Mouse (Mus musculus) liver, adult 2 months (tissue): Measurements from ENCODE around the gene Rnf227. TPM values are rescaled to one million over a fixed set of nuclear protein-coding genes. Genes with fewer than 3 reads are reported as not detected.

Experiments
- DNase-seq: peaks from one replicate; pipeline ENCODE4 v3.0.0-alpha.2; 2011; ENCODE audit warnings: low read depth, low spot score; ENCODE audit errors: extremely low read depth
- H3K27ac ChIP-seq: fragments of 200-500 bp; replicated peaks from 2 replicates; pipeline ENCODE4 v1.5.1; 2012; ENCODE audit warnings: low read depth, mild to moderate bottlenecking, control low read depth, inconsistent platforms, low read length; ENCODE audit not compliant: insufficient read depth
- H3K27me3 ChIP-seq: fragments of 200-500 bp; 2 replicates; pipeline ENCODE4 v1.6.1; 2012; ENCODE audit warnings: mild to moderate bottlenecking, moderate library complexity, low read length, inconsistent platforms; ENCODE audit not compliant: control insufficient read depth, insufficient read depth
- H3K36me3 ChIP-seq: fragments of 200-500 bp; 2 replicates; pipeline ENCODE4 v1.6.1; 2012; ENCODE audit warnings: low read length, inconsistent platforms; ENCODE audit not compliant: control insufficient read depth, insufficient read depth
- H3K4me1 ChIP-seq: fragments of 200-500 bp; 2 replicates; pipeline ENCODE4 v1.6.1; 2011; ENCODE audit warnings: low read length; ENCODE audit not compliant: control insufficient read depth, insufficient read depth
- H3K4me3 ChIP-seq: fragments of 200-500 bp; 2 replicates; pipeline ENCODE4 v1.5.1; 2011; ENCODE audit warnings: low read depth, mild to moderate bottlenecking, control low read depth, low read length, moderate library complexity; ENCODE audit not compliant: insufficient read depth
- H3K79me2 ChIP-seq: fragments of 200-500 bp; 2 replicates; pipeline ENCODE4 v1.6.1; 2012; ENCODE audit warnings: inconsistent platforms, mild to moderate bottlenecking, low read length, moderate library complexity; ENCODE audit not compliant: control insufficient read depth, insufficient read depth
- H3K9ac ChIP-seq: fragments of 200-500 bp; 2 replicates; pipeline ENCODE4 v1.6.1; 2012; ENCODE audit warnings: low read depth, mild to moderate bottlenecking, control low read depth, inconsistent platforms, low read length
- CTCF ChIP-seq: fragments of 200-500 bp; IDR thresholded peaks from 2 replicates; pipeline ENCODE4 v1.5.1; 2011; ENCODE audit warnings: low read depth, low read length, control low read depth
- POLR2A ChIP-seq: fragments of 200-500 bp; IDR thresholded peaks from 2 replicates; pipeline ENCODE4 v1.6.1; 2011; ENCODE audit warnings: low read length, control low read depth; ENCODE audit not compliant: insufficient read depth; ENCODE audit errors: extremely low read depth
- WGBS: fragments of 180-500 bp; shearing (Covaris S2); methylation state at CpG from one replicate; pipeline ENCODE4 v1.1.7; 2018; 5-methylcytosine and 5-hydroxymethylcytosine counted together
- polyA plus RNA-seq: library from polyadenylated mRNA; depleted of rRNA; stranded (reverse); fragments of >200 nt; gene quantifications from 2 replicates; pipeline ENCODE4 v1.2.3, GENCODE M21; 2012
- total RNA-seq: library from RNA; depleted of rRNA; stranded (reverse); fragments of >200 nt; gene quantifications from 2 replicates; pipeline ENCODE4 v1.2.3, GENCODE M21; 2014

The Rnf227 gene
- total and polyA plus RNA-seq, 2 experiments = 0.35 to 0.55 TPM

DNA sequence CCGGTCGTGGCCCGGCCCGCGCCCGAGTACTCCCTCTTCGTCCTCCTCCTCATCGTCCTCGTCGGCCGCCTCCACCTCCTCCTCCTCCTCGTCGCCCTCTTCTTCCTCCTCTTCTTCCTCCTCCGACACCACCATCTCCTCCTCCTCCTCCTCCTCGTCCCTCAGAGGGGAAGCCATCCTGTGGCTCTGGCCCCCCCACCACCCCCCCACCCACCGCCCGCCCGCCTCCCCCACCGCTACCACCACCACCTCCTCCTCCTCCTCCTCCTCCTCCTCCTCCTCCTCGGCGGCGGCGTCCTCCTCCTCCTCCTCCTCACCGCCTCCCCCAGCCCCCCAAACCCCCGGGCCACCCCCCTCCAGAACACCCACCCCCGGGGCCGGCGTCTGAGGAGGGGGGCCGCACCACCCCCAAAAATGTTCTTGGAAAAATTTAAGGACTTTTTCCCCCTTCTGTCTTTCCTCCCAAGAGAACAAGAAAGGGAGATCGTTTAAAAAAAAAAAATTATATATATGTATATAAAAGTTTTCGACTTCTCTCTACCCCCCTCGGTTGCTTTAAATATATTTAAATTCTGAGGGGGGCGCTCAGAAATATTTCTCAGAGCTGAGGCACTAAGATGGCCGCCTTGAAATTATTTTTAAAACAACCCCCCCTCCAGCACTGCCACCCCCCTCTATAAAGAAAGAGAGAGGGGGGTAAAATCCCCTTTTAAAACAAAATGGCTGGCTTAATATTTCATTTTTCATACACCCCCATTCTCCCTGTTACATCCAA lies 29.1 kb downstream of the Rnf227 start, which contains the start of gene Chd3:
Gene Chd3, minus strand, starts transcription at position 192 of the 775 bp plus-strand sequence.
- 4% methylated on average over 20 of the region's 34 CpGs for WGBS
- Histone ChIP-seq H3K27me3 (no peaks in the 10 kb centered on the region), H3K9ac (peak within 1 kb of the TSS; percentile 97), H3K79me2 (no peaks in the 10 kb centered on the region; the same call in 1 of the 2 replicates), H3K36me3 (no peaks in the 10 kb centered on the region), H3K4me1 (peaks cover 16% of the 10 kb centered on the region), H3K27ac (peak within 1 kb of the TSS; percentile 86), H3K4me3 (peak within 1 kb of the TSS; percentile 81)
- no peak for DNase-seq
- no peak for TF ChIP-seq CTCF
- no peak for TF ChIP-seq POLR2A

DNA sequence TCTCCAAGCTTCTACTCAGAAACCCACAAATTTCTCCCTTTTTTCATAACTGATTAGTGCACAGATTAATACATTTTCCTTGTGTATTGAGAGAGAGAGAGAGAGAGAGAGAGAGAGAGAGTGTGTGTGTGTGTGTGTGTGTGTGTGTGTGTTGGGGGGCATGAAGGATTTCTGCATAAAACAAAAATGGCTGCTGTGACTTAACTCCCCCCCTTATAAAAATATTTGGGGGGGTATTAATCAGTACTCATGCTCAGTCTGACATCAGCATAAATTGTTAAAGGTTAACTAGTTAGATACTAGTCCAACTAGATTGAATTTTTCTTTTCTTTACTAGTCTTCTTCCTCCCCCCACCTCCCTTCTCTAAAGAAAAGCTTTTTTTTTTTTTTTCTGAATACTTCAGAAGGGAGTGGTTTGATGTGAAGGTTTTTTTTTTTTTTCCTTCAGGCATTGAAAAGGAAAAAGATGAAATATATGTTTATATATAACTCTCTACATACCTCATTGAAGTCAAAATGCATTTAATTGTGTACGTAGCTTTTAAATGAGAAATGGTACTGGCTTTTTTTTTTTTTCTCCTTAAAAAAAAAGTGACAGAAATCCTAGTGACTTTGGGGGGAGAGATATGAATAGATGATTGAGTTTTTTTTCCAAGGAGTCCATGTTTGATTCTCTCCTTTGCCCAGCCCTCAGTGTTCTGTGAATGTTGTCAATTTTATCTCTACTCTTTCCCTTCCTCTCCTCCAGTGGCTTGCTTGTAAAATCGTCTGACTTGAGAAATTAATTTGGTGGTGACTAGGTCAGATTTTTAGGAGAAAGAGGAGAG lies 29.9 kb downstream of the Rnf227 start:
- Histone ChIP-seq H3K79me2 (no peaks in the 10 kb centered on the region; the same call in 1 of the 2 replicates), H3K9ac (no peak overlapping the region), H3K27ac (peak overlapping the region; percentile 1; the same call in 1 of the 2 replicates), H3K4me3 (no peak overlapping the region), H3K4me1 (peaks cover 15% of the 10 kb centered on the region), H3K36me3 (no peaks in the 10 kb centered on the region), H3K27me3 (no peaks in the 10 kb centered on the region)
- 40% methylated on average over 2 of the region's 2 CpGs for WGBS
- TF ChIP-seq POLR2A = no peak
- TF ChIP-seq CTCF = no peak
- DNase-seq = no peak

DNA sequence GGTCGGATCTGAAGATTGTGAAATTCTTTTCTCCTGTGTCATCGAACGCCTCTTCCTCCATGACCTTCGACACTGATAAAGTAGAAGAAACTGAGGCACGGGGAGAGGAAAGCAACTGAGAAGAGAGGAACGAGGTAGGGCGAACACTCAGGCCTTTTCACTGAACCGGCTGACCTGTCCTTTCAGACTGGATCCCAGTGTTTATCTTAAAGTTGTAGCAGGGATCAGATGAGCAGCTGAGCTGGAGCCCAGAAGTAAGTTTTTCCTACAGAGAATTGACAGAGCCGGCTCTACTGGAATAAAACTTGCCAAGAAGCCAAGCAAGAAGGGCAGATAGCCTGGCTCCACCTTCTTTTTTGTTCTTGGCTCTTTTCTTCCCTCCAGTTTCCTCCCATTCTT lies 30.6 kb downstream of the Rnf227 start:
- H3K4me3 ChIP-seq = no peak overlapping the region
- H3K79me2 ChIP-seq = no peaks in the 10 kb centered on the region; the same call in 1 of the 2 replicates
- no peak overlapping the region for H3K9ac ChIP-seq
- no peaks in the 10 kb centered on the region for H3K27me3 ChIP-seq
- DNase-seq = peak; percentile 61
- TF ChIP-seq CTCF (no peak), POLR2A (no peak)
- 12% methylated on average over 9 of the region's 9 CpGs for WGBS
- H3K27ac ChIP-seq = peak overlapping the region; percentile 1; the same call in 1 of the 2 replicates
- H3K36me3 ChIP-seq = no peaks in the 10 kb centered on the region
- H3K4me1 ChIP-seq = peaks cover 9% of the 10 kb centered on the region

DNA sequence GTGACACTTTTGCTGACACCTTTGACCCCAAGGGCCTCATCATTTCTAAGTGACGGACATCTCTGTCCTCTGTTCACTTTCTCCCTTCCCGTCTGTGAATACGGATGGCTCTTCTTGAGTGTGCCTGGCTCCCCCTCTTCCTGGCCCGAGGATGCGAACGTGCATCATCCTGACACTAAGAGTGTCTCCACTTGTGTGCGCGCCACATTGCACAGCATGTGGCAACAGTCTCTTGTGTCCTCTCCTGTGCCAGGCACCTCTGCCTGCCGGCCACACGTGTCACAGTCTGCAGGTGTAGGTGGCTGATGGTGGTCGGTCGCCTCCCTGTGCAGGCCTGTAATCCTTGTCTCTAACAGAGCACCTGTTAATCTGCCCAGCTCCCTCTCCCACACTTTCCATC lies 31.3 kb downstream of the Rnf227 start:
- H3K27me3 ChIP-seq = no peaks in the 10 kb centered on the region
- peaks cover 7% of the 10 kb centered on the region for H3K4me1 ChIP-seq
- H3K4me3 ChIP-seq = no peak overlapping the region
- no peak for TF ChIP-seq CTCF
- no peak for TF ChIP-seq POLR2A
- 74% methylated on average over 12 of the region's 12 CpGs for WGBS
- no peak for DNase-seq
- H3K79me2 ChIP-seq = no peaks in the 10 kb centered on the region; the same call in 1 of the 2 replicates
- H3K9ac ChIP-seq = no peak overlapping the region
- H3K27ac ChIP-seq = no peak overlapping the region
- no peaks in the 10 kb centered on the region for H3K36me3 ChIP-seq

DNA sequence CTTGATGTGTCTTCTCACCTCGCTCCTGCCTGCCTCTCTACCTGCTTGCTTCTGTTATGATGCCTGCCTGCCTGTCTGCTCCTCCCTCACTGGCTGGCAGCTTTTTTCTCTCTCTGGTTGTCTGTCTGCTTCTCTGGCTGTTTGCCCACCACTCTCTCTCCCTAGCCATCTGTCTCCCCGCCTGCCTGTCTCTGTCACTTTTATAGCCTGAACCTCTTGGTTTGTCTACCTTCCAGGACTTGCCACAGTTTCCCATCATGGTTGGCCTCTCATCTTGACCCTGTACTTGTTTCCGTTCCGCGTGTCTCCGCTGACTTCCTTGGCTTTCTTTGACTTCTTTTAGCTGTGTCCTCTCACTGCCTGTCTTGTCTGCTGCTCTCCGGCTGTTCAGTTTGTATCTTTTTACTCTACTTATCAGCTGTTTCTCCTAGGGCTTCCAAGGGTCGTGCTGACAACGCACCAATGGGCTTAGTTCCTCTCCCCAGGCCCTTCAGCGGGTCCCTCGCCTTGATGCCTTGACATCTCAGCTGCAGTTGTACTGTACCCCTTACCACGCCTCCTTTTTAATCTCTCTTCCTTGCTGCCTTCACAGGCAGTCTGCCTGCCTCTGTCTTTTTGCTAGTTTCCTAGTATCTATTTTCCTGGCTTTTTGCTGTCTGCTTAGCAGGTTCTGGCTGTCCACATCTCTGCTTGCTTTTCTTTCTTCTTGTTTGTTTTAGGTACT lies 32.0 kb downstream of the Rnf227 start:
- Histone ChIP-seq H3K27ac (no peak overlapping the region), H3K27me3 (no peaks in the 10 kb centered on the region), H3K4me3 (no peak overlapping the region), H3K9ac (no peak overlapping the region), H3K4me1 (peaks cover 11% of the 10 kb centered on the region), H3K79me2 (no peaks in the 10 kb centered on the region; the same call in 1 of the 2 replicates), H3K36me3 (no peaks in the 10 kb centered on the region)
- DNase-seq = no peak
- 79% methylated on average over 12 of the region's 12 CpGs for WGBS
- TF ChIP-seq POLR2A = no peak
- TF ChIP-seq CTCF = no peak
